Mouse (Mus musculus) liver, embryonic 12.5 days (tissue): ENCODE data around the gene Cdc42ep3. TPM values are rescaled to one million over a fixed set of nuclear protein-coding genes. Genes with fewer than 3 reads are reported as not detected.
A peak's percentile ranks its signal among the peaks of the same experiment; 100 is the strongest.

Experiments used
- ATAC-seq: fragments of 200-750 bp; cut with Nextera tagmentation; 2 replicates; pipeline ENCODE4 v1.8.0; 2017; ENCODE audit warnings: moderate number of reproducible peaks, mild to moderate bottlenecking, moderate library complexity
- H3K27ac ChIP-seq: fragments of 300-500 bp; sonication (generic); 2 replicates; pipeline ENCODE4 v1.5.1; 2016; ENCODE audit warnings: mild to moderate bottlenecking
- H3K27me3 ChIP-seq: fragments of 300-500 bp; sonication (generic); replicated peaks from 2 replicates; pipeline ENCODE4 v1.6.1; 2016; ENCODE audit warnings: mild to moderate bottlenecking, moderate library complexity
- H3K36me3 ChIP-seq: fragments of 300-500 bp; sonication (generic); 2 replicates; pipeline ENCODE4 v1.6.1; 2016; ENCODE audit warnings: mild to moderate bottlenecking, moderate library complexity
- H3K4me1 ChIP-seq: fragments of 300-500 bp; sonication (generic); 2 replicates; pipeline ENCODE4 v1.6.1; 2016
- H3K4me2 ChIP-seq: fragments of 300-500 bp; sonication (generic); 2 replicates; pipeline ENCODE4 v1.6.1; 2016; ENCODE audit warnings: mild to moderate bottlenecking, moderate library complexity
- H3K4me3 ChIP-seq: fragments of 300-500 bp; sonication (generic); 2 replicates; pipeline ENCODE4 v1.5.1; 2016; ENCODE audit warnings: mild to moderate bottlenecking, moderate library complexity
- H3K9ac ChIP-seq: fragments of 300-500 bp; sonication (generic); 2 replicates; pipeline ENCODE4 v1.6.1; 2016; ENCODE audit warnings: mild to moderate bottlenecking, moderate library complexity
- H3K9me3 ChIP-seq: fragments of 300-500 bp; sonication (generic); replicated peaks from 2 replicates; pipeline ENCODE4 v1.6.1; 2016; ENCODE audit warnings: mild to moderate bottlenecking, moderate library complexity
- WGBS: fragments of 180-500 bp; shearing (Covaris S2); methylation state at CpG from one replicate; pipeline ENCODE4 v1.1.7; 2016; ENCODE audit not compliant: insufficient replicate concordance; 5-methylcytosine and 5-hydroxymethylcytosine counted together
- polyA plus RNA-seq: library from polyadenylated mRNA; unstranded; fragments of >200 nt; fragmentation: Nextera tagmentation; extraction: Ambion mirVana; gene quantifications from 2 replicates; pipeline ENCODE4 v1.2.1, GENCODE M21; 2016

Gene Cdc42ep3
- polyA plus RNA-seq, 1 experiment from 2014 or later, result 61.1 TPM

GRCm38 (mm10) chr17:79356071-79356601 is 1.2 kb upstream of the Cdc42ep3 start:
- Histone ChIP-seq H3K4me3 (peak overlapping the region; percentile 86), H3K27ac (peak overlapping the region; percentile 91), H3K27me3 (peaks cover 27% of the 10 kb centered on the region), H3K9ac (peak overlapping the region; percentile 95), H3K9me3 (no peaks in the 10 kb centered on the region), H3K4me2 (peak overlapping the region; percentile 98), H3K36me3 (peaks cover 14% of the 10 kb centered on the region; the same call in 1 of the 2 replicates), H3K4me1 (peaks cover 53% of the 10 kb centered on the region)
- 1% methylated on average over 24 of the region's 24 CpGs for WGBS
- 0 out of 2 replicates have a peak, but pooled peaks have one; percentile 1 for ATAC-seq

- under 1% methylated on average over 59 of the region's 59 CpGs for WGBS
- H3K9ac ChIP-seq, result peak overlapping the region; percentile 95
- peaks cover 14% of the 10 kb centered on the region for H3K36me3 ChIP-seq
- H3K4me1 ChIP-seq, result peaks cover 53% of the 10 kb centered on the region
- ATAC-seq, result peak; percentile 10
- H3K27ac ChIP-seq, result peak overlapping the region; percentile 91
- H3K4me3 ChIP-seq, result peak overlapping the region; percentile 86
- no peaks in the 10 kb centered on the region for H3K9me3 ChIP-seq
- H3K27me3 ChIP-seq, result peaks cover 27% of the 10 kb centered on the region
- peak overlapping the region; percentile 98 for H3K4me2 ChIP-seq
Measured at GRCm38 (mm10) chr17:79355271-79355991, 540 bp upstream of the Cdc42ep3 start.

GRCm38 (mm10) chr17:79354174-79354443 is 782 bp downstream of the Cdc42ep3 start:
- peak overlapping the region; percentile 91 for H3K27ac ChIP-seq
- WGBS, result 1% methylated on average over 6 of the region's 6 CpGs
- ATAC-seq, result no peak
- H3K9me3 ChIP-seq, result no peaks in the 10 kb centered on the region
- H3K4me2 ChIP-seq, result peak overlapping the region; percentile 98
- H3K4me3 ChIP-seq, result peak overlapping the region; percentile 86
- peak overlapping the region; percentile 95 for H3K9ac ChIP-seq
- H3K36me3 ChIP-seq, result peaks cover 28% of the 10 kb centered on the region
- peaks cover 18% of the 10 kb centered on the region for H3K27me3 ChIP-seq
- peaks cover 58% of the 10 kb centered on the region for H3K4me1 ChIP-seq

GRCm38 (mm10) chr17:79353446-79354173 is 1.3 kb downstream of the Cdc42ep3 start:
- H3K36me3 ChIP-seq, result peaks cover 33% of the 10 kb centered on the region
- no peak for ATAC-seq
- peaks cover 63% of the 10 kb centered on the region for H3K4me1 ChIP-seq
- peak overlapping the region; percentile 86 for H3K4me3 ChIP-seq
- no peaks in the 10 kb centered on the region for H3K9me3 ChIP-seq
- peak overlapping the region; percentile 91 for H3K27ac ChIP-seq
- peak overlapping the region; percentile 98 for H3K4me2 ChIP-seq
- 12% methylated on average over 16 of the region's 16 CpGs for WGBS
- peak overlapping the region; percentile 95 for H3K9ac ChIP-seq
- H3K27me3 ChIP-seq, result peaks cover 13% of the 10 kb centered on the region; the same call in 1 of the 2 replicates

- Histone ChIP-seq H3K9ac (peak overlapping the region; percentile 62), H3K36me3 (peaks cover 61% of the 10 kb centered on the region), H3K27ac (peak overlapping the region; percentile 93), H3K27me3 (peaks cover 3% of the 10 kb centered on the region; the same call in 1 of the 2 replicates), H3K9me3 (no peaks in the 10 kb centered on the region), H3K4me2 (peak overlapping the region; percentile 98), H3K4me3 (peak overlapping the region; percentile 47), H3K4me1 (peaks cover 81% of the 10 kb centered on the region)
- ATAC-seq, result peak; percentile 91
- WGBS, result 24% methylated on average over 11 of the region's 11 CpGs
Measured at GRCm38 (mm10) chr17:79350751-79351191, 4.1 kb downstream of the Cdc42ep3 start.

GRCm38 (mm10) chr17:79349371-79349770 is 5.5 kb downstream of the Cdc42ep3 start:
- Histone ChIP-seq H3K27ac (peak overlapping the region; percentile 93; the same call in 1 of the 2 replicates), H3K9me3 (no peaks in the 10 kb centered on the region), H3K36me3 (peaks cover 75% of the 10 kb centered on the region), H3K4me2 (peak overlapping the region; percentile 98), H3K27me3 (peaks cover 3% of the 10 kb centered on the region; the same call in 1 of the 2 replicates), H3K9ac (peak overlapping the region; percentile 59; the same call in 1 of the 2 replicates), H3K4me3 (no peak overlapping the region), H3K4me1 (peaks cover 90% of the 10 kb centered on the region)
- no peak for ATAC-seq
- WGBS, result 82% methylated on average over 4 of the region's 4 CpGs

- Histone ChIP-seq H3K36me3 (peaks cover 83% of the 10 kb centered on the region), H3K4me3 (no peak overlapping the region), H3K4me2 (peak overlapping the region; percentile 98), H3K9me3 (no peaks in the 10 kb centered on the region), H3K4me1 (peaks cover 98% of the 10 kb centered on the region), H3K27me3 (peaks cover 3% of the 10 kb centered on the region; the same call in 1 of the 2 replicates), H3K9ac (0 out of 2 replicates have a peak overlapping the region, but pooled peaks have one; percentile 12), H3K27ac (peak overlapping the region; percentile 70)
- ATAC-seq, result no peak
- WGBS, result 52% methylated on average over 7 of the region's 7 CpGs
Measured at GRCm38 (mm10) chr17:79347920-79348589, 6.8 kb downstream of the Cdc42ep3 start.

- H3K4me2 ChIP-seq, result peak overlapping the region; percentile 98
- no peak overlapping the region for H3K9ac ChIP-seq
Measured at GRCm38 (mm10) chr17:79347291-79347690, 7.6 kb downstream of the Cdc42ep3 start.

GRCm38 (mm10) chr17:79345001-79345709 is 9.7 kb downstream of the Cdc42ep3 start:
- Histone ChIP-seq H3K27ac (no peak overlapping the region), H3K9me3 (no peaks in the 10 kb centered on the region), H3K4me1 (peaks cover 90% of the 10 kb centered on the region), H3K4me3 (no peak overlapping the region), H3K4me2 (peak overlapping the region; percentile 59), H3K9ac (0 out of 2 replicates have a peak overlapping the region, but pooled peaks have one; percentile 56), H3K27me3 (no peaks in the 10 kb centered on the region), H3K36me3 (peaks cover 93% of the 10 kb centered on the region)
- 92% methylated on average over 25 of the region's 25 CpGs for WGBS
- ATAC-seq, result no peak

More at GRCm38 (mm10) chr17:79347291-79347690, 7.6 kb downstream of the Cdc42ep3 start:
- ATAC-seq, result no peak
- 49% methylated on average over 4 of the region's 4 CpGs for WGBS
- Histone ChIP-seq H3K4me3 (no peak overlapping the region), H3K27ac (no peak overlapping the region), H3K4me1 (peaks cover 99% of the 10 kb centered on the region), H3K27me3 (no peaks in the 10 kb centered on the region), H3K36me3 (peaks cover 83% of the 10 kb centered on the region), H3K9me3 (no peaks in the 10 kb centered on the region)

GRCm38 (mm10) chr17:79343334-79343946 is 11.5 kb downstream of the Cdc42ep3 start:
- 35% methylated on average over 5 of the region's 5 CpGs for WGBS
- Histone ChIP-seq H3K9me3 (no peaks in the 10 kb centered on the region), H3K4me1 (peaks cover 90% of the 10 kb centered on the region), H3K27me3 (no peaks in the 10 kb centered on the region), H3K9ac (peak overlapping the region; percentile 56), H3K36me3 (peaks cover 93% of the 10 kb centered on the region), H3K4me3 (peak overlapping the region; percentile 25), H3K27ac (peak overlapping the region; percentile 74), H3K4me2 (peak overlapping the region; percentile 59)
- peak; percentile 85 for ATAC-seq
